Mouse (Mus musculus): ENCODE measurements around the gene B9d2.

DNA sequence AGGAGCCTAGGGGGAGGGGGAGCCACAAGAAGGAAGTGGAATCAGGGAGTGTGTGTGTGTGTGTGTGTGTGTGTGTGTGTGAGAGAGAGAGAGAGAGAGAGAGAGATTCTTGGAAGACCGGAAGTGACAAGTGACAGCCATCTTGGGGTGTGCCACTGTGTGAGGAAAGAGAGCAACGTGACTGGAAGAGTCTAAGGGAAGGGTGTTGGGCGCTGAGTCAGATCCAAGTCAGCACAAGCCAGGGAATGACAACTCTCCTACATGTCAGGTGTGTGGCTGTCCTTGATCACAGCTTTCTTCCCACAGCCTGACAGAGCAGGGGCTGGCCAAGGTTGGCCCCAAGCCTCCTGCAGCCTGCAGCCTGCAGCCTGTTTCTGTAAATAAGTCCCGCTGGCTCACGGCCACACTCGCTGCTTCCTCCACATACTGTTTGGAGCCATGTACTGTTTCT lies 25.2 kb downstream of the B9d2 start:
- TF ChIP-seq CTCF (conservative IDR thresholded peaks at IDR 0.05; ENCODE audit: low read length) (no peak), POU5F1 (IDR thresholded peaks at IDR 0.05; ENCODE audit: borderline replicate concordance, low read length) (no peak)

Data from E14TG2a.4 (cell line).